Mouse (Mus musculus): ENCODE data around the gene Brd4. TPM values are rescaled to one million over a fixed set of nuclear protein-coding genes. Genes with fewer than 3 reads are reported as not detected.

Brd4 gene
- polyA plus RNA-seq, 1 experiment, result 27.9 TPM

DNA sequence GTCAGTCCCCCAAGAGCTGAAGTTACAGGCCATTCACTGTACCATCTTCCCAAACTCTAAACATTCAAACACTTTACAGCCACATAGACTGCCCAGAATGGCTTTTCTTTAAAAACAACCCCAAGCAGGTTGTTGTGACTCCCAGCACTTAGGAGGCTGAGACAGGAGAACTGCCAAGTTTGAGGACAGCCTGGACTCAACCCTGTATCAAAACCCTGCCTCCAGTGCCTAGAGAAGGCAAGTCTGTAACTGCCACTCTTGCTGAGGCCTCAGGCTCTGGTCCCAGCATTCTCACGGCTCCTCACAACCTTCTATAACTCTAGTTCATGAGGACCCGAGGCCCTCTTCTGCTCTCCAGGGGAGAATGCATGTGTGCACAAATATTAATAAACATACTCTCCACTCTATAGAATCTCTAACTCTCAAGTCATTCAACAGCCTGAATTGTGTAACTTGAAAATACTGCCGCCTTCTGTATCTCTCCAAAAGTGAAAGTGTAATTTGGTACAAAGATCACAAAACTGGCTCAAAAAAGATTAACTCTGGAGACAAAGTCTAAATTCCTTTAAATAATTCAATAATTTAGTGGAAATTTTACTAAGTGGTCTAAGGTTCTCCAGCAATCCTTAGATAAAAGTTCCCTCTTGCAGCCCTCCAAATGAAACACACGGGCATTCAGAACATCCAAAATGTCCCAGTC lies 2.8 kb downstream of the Brd4 start:
- DNase-seq (ENCODE audit: low read depth, low spot score), result no peak
- 18% methylated on average over 4 of the region's 4 CpGs for WGBS

- 81% methylated on average over 2 of the region's 2 CpGs for WGBS
Observed at GRCm38 (mm10) chr17:32281126-32281525, 3.4 kb downstream of the Brd4 start.

DNA sequence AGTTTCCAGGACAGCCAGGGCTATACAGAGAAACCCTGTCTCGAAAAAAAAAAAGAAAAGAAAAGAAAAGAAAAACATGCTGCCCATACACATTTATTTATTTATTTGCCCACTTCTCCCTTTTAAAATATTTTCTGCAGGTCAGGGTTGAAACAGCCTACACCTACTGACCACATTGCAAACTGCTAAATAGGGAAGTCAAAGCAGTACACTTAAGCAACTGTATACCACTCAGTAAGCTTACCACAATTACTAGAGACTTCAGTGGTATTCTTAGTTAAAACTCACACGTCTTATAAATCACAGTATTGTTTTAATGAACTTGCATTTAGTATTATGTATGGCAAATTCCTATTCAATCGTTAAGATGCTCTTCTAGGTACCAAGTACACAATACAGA lies 3.9 kb downstream of the Brd4 start:
- no peak for DNase-seq (ENCODE audit: low read depth, low spot score)
- WGBS, result 59% methylated on average over 3 of the region's 3 CpGs

More at GRCm38 (mm10) chr17:32281126-32281525, 3.4 kb downstream of the Brd4 start:
- no peak for DNase-seq (ENCODE audit: low read depth, low spot score)

- WGBS, result 72% methylated on average over 1 of the region's 1 CpGs
Observed at GRCm38 (mm10) chr17:32277201-32277600, 7.3 kb downstream of the Brd4 start.

DNA sequence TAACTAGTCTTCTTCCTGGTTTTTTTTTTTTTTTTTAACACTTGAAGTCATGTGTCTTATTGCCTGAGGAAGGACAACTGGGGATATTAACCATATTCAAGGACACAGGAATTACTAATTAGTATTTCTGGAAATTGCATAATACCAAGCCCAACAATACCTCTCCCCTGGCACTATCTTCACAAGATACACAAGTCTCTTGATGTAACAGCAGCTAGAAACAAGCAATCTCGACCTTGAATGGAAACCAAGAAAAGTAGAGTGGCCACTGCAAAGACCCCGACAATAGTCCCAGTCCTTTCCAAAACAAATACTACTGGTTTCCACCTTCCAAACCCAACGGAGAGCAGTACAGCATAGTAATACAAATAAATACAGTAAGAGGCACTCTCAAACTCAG lies 9.0 kb downstream of the Brd4 start:
- 34% methylated on average over 3 of the region's 3 CpGs for WGBS
- no peak for DNase-seq (ENCODE audit: low read depth, low spot score)

More at GRCm38 (mm10) chr17:32277201-32277600, 7.3 kb downstream of the Brd4 start:
- DNase-seq (ENCODE audit: low read depth, low spot score), result no peak

DNA sequence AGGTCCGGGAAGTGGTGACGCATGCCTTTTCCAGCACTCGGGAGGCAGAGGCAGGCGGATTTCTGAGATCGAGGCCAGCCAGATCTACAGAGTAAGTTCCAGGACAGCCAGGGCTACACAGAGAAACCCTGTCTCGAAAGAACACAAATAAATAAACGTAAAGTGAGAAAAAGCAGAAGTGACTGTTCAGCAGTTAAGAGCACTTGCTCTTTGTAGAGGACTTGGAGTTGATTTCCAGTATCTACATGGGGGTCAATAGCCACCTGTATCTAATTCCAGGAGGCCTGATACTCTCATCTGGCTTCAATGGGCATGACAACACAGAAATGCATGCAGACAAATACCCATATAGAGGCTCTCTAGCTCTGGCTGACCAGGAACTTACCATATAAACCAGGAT lies 15.4 kb downstream of the Brd4 start:
- 76% methylated on average over 7 of the region's 7 CpGs for WGBS
- no peak for DNase-seq (ENCODE audit: low read depth, low spot score)

GRCm38 (mm10) chr17:32268540-32268960 lies 16.0 kb downstream of the Brd4 start:
- DNase-seq (ENCODE audit: low read depth, low spot score), result no peak
- 58% methylated on average over 3 of the region's 3 CpGs for WGBS

DNA sequence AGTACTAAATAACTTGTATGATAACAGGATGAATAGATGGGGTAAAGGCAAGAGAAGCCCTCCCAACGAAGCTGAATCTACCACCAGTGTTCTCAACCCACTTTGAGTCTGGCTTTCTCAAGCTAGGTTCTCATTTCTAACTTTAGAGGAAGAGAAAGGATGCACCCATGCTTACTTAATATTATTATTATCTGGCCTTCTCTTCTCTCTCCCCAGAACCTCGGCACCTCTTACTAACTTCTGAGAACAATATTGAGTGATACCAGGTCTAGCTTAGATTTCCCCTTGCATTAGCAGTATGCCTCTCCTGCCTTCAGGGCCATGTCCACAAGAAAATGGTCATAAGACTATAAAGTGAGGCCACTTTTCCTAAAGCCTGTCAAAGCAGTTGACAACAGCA lies 16.4 kb downstream of the Brd4 start:
- no peak for DNase-seq (ENCODE audit: low read depth, low spot score)
- 63% methylated on average over 2 of the region's 2 CpGs for WGBS

- 49% methylated on average over 1 of the region's 1 CpGs for WGBS
- no peak for DNase-seq (ENCODE audit: low read depth, low spot score)
Observed at GRCm38 (mm10) chr17:32267617-32268016, 16.9 kb downstream of the Brd4 start.

- 68% methylated on average over 2 of the region's 2 CpGs for WGBS
- DNase-seq (ENCODE audit: low read depth, low spot score), result no peak
Observed at GRCm38 (mm10) chr17:32263672-32264071, 20.9 kb downstream of the Brd4 start.

DNA sequence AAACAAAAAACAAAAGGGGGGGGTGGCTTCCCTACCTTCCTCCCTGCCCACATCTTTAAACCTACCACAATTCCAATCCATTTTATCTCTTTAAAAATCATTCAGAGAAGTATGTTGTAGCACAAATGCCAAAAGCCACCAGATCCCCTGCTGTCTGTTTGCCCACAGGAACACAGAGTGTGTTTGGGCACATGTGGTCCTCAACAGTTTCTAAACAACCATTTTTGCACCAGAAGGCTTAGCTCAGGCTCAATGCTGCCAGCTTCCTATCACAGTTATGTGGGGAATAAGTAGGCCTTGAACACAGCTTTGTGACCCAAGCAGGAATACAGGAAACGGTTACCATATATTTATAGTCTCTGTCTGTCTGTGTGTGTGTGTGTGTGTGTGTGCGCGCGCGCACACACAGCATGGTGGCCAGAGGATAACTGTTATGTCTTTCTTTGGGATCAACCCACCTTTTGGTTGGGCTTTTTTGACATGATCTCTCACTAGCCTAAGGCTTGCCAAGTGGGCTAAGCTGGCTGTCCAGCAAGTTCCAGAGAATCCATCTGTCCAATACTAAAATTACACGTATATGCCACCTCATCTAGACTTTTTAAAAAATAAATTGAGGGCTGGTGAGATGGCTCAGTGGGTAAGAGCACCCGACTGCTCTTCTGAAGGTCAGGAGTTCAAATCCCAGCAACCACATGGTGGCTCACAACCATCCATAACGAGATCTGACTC lies 21.5 kb downstream of the Brd4 start:
- WGBS, result 84% methylated on average over 8 of the region's 8 CpGs
- no peak for DNase-seq (ENCODE audit: low read depth, low spot score)

DNA sequence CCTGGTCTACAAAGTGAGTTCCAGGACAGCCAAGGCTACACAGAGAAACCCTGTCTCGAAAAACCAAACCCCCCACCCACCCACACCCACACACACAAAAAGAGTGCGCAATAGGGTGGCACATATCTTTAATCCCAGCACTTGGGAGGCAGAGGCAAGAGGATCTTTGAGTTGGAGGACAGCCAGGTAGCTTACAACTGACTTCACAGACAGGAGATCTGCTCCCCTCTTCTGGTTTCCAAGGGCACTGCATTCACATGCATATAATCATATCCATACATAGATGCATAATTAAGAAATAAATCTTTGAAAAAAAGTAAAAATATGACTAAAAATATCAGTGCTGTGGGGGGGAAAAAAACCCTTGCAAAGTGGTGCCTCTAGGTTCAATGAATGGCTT lies 25.7 kb downstream of the Brd4 start:
- no peak for DNase-seq (ENCODE audit: low read depth, low spot score)
- 96% methylated on average over 2 of the region's 2 CpGs for WGBS

DNA sequence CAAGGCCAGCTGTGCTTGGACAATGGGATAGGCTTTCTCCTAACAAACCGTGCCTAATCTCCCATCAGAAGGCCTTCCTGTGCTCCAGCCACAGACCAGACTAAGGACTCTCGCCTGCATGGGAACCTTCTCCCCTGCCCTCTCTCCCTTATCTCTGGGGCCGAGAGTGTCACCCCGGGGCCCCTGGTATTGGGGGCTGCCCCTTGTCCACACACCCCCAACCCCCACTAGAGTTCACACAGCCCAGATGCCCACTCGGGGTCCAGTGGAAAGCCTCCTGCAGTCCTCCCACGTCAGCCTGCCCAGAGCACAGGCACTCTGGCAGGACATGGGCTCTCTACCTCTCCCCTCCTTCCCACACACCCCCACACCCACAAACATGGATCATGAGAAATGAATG lies 26.6 kb downstream of the Brd4 start:
- DNase-seq (ENCODE audit: low read depth, low spot score), result no peak
- WGBS, result 72% methylated on average over 6 of the region's 6 CpGs

DNA sequence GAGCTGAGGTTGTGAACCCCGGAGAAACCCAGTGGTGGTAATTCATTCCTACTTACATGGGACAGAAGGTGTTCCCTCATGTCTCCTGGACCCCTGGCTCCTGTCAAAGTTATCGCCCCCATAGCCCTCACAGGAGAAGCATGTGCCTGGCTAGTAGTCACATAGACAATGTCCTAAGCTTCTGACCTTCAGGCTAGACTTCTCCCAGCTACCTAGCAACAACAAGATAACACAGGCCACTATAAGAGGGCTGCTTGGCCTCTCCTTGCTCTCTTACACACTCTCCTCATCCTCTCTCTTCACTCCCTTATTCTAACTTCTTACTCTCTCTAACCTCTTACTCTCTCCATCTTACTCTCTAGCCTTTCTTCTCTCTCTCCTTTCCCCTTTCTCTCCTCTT lies 27.1 kb downstream of the Brd4 start:
- WGBS, result 87% methylated on average over 2 of the region's 2 CpGs

DNA sequence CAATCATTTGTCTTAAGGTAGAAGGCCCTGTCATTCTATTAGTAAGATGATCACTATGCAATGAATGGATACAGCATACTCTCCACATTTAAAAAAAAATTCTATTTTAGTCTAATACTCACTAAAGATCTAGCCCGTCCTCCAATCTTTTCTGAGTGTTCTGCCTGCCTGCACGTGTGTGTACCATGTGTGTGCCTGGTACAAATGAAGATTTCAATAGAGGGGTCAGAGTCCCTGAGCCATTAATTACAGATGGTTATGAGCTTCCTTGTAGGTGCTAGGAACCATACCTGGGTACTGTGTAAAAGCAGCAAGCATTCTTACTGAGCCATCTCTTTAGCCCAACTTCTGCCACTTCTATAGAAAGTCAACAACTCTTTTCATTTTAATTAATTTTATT lies 27.6 kb downstream of the Brd4 start:
- no peak for DNase-seq (ENCODE audit: low read depth, low spot score)
- 69% methylated on average over 2 of the region's 2 CpGs for WGBS

More for the DNA sequence above, 27.1 kb downstream of the Brd4 start:
- DNase-seq (ENCODE audit: low read depth, low spot score), result no peak

DNA sequence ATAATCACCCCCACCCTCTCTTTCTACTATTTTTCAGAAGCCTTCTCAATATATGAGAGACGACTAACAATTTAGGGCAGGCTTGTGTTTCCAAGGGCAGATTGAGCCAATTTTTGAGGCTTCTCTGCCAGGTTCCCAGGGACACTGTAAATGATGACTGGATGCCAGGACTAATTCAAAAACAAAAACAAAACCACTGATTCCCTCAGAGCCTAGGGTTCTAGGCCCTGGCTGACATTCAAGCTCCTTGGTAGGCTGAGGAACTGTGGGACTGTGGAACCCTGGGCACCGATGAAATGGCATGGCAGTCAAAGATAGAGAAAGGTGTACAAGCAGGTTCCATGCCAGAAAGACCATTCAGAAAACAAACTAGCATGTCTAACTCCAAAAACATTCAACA lies 31.3 kb downstream of the Brd4 start:
- WGBS, result 90% methylated on average over 2 of the region's 2 CpGs
- DNase-seq (ENCODE audit: low read depth, low spot score), result no peak

DNA sequence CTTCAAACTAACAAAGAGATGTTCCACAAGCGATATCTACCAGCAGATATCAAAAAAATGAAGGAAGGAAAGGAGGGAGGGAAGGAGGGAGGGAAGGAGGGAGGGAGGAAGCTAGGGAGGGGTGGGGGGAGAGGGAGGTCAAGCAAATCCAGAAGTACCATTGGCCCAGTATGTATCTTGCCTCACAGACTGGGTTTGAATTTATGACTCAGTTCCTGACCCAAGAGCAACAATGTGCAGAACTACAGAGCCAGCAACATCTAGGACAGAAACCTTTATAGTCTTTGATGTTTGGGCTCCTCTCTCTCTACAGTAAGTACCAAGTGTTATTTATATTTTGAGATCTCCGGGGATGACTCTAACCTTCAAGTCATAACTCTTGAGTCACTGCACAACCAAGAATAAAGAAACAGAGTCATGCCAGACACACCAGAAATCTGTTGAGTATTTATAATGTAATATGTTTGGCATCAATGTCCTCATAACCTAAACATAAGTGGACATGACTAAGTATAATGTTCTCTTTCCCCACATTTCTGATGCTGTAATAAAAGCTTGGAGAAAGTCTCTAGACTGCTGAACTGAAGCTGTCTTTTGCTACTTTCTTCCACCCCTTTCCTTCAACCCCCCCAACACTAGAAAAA lies 32.6 kb downstream of the Brd4 start:
- 59% methylated on average over 2 of the region's 2 CpGs for WGBS
- no peak for DNase-seq (ENCODE audit: low read depth, low spot score)

DNA sequence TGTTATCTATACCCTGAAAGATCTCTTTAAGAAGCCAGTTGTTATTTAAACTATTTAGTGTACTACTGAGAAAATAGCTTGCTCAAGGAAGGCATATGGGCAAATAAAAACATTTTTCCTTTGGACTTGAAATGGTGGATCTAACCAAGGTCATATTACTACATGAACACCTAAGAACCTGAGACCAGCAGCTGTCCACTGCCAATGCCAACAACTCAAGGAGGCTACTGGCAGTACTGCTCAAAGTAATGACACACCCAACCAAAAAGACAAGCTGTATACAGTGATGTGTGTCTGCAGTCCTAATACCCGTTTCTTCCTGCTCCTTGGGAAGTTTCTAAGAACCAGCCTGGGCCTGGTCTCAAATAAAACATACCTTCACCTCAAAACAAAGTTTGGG lies 34.5 kb downstream of the Brd4 start:
- 86% methylated on average over 1 of the region's 1 CpGs for WGBS
- DNase-seq (ENCODE audit: low read depth, low spot score), result no peak

- WGBS, result 94% methylated on average over 1 of the region's 1 CpGs
- no peak for DNase-seq (ENCODE audit: low read depth, low spot score)
Observed at GRCm38 (mm10) chr17:32248192-32248591, 36.3 kb downstream of the Brd4 start.

- no peak for DNase-seq (ENCODE audit: low read depth, low spot score)
Observed at GRCm38 (mm10) chr17:32247616-32248015, 36.9 kb downstream of the Brd4 start.

GRCm38 (mm10) chr17:32246117-32246516 lies 38.4 kb downstream of the Brd4 start:
- 50% methylated on average over 5 of the region's 5 CpGs for WGBS

More at GRCm38 (mm10) chr17:32247616-32248015, 36.9 kb downstream of the Brd4 start:
- WGBS, result 95% methylated on average over 1 of the region's 1 CpGs

More at GRCm38 (mm10) chr17:32246117-32246516, 38.4 kb downstream of the Brd4 start:
- no peak for DNase-seq (ENCODE audit: low read depth, low spot score)

Data from large intestine, adult 2 months (tissue).